Comparison of ENCODE assay signal across 8 mouse cellular contexts in genomic region chr15:82932936-82933650, GRCm38 (mm10). TPM values are rescaled to one million over a fixed set of nuclear protein-coding genes. Genes with fewer than 3 reads are reported as not detected.
DNase-seq lines count a peak whose midpoint lies in the region; ATAC-seq lines count a peak whose summit lies in the region.

No protein-coding gene starts in this region.

- peak; percentile 74 for DNase-seq in 3T3-L1 (ENCODE audit: low read depth, low spot score)
- DNase-seq in brain, adult 2 months (ENCODE audit: low read depth, low spot score), result peak; percentile 80
- DNase-seq in kidney, postnatal 10 days, result peak; percentile 45
- DNase-seq in urinary bladder, postnatal 36 days (ENCODE audit: low spot score in 2 of 2), result no peak
- no peak for DNase-seq in heart, postnatal 36 days
- no peak for DNase-seq in gastrocnemius, postnatal 25 days
- DNase-seq in urinary bladder, postnatal 14 days (ENCODE audit: low spot score), result no peak

- ATAC-seq in forebrain, embryonic 12.5 days (ENCODE audit: low FRiP score), result no peak

- H3K36me3 ChIP-seq in forebrain, embryonic 12.5 days (replicated peaks), result no peaks in the 10 kb centered on the region

- peak overlapping the region; percentile 77 for H3K27ac ChIP-seq in forebrain, embryonic 12.5 days

- 0 out of 2 replicates have a peak, but pooled peaks cover 10% of the 10 kb centered on the region for H3K27me3 ChIP-seq in forebrain, embryonic 12.5 days

- no peak overlapping the region for H3K4me3 ChIP-seq in forebrain, embryonic 12.5 days (replicated peaks)

- H3K9ac ChIP-seq in forebrain, embryonic 12.5 days, result 0 out of 2 replicates have a peak overlapping the region, but pooled peaks have one; percentile 8

- no peaks in the 10 kb centered on the region for H3K9me3 ChIP-seq in forebrain, embryonic 12.5 days

- intact Hi-C loops in heart, postnatal 36 days (cut with DNase I), result no loop called here

- 46% methylated on average over 4 of the region's 4 CpGs for WGBS in forebrain, embryonic 12.5 days

- no peak overlapping the region for H3K4me2 ChIP-seq in forebrain, embryonic 12.5 days

- peaks cover 79% of the 10 kb centered on the region for H3K4me1 ChIP-seq in forebrain, embryonic 12.5 days

RNA-seq across cellular contexts. Expression of gene Tcf20, which starts 54.6 kb away (rescaled TPM):
- polyA plus RNA-seq in forebrain, embryonic 12.5 days (2016; fragmentation: Nextera tagmentation; extraction: Ambion mirVana), result 14.7 and 14.9 TPM in 2 replicates
- 10 to 100 TPM; 56.1 to 56.7 TPM for total RNA-seq in heart, postnatal 36 days (2021)
- 10 to 100 TPM; 24.4 to 25.5 TPM for total RNA-seq in gastrocnemius, postnatal 25 days (2021)

Comparison
In these comparisons a context has a peak if more than half of its experiments do, and no peak if none do; other contexts are left out.
1. DNase-seq: peak in 3T3-L1 (single experiment), brain, adult 2 months (single experiment) and kidney, postnatal 10 days (single experiment); none in urinary bladder, postnatal 36 days (0 of 2), heart, postnatal 36 days (0 of 2), gastrocnemius, postnatal 25 days (single experiment) and urinary bladder, postnatal 14 days (single experiment).